Mouse (Mus musculus) embryonic facial prominence, embryonic 11.5 days (tissue): ENCODE measurements around the gene Apon. TPM values are rescaled to one million over a fixed set of nuclear protein-coding genes. Genes with fewer than 3 reads are reported as not detected.
A peak's percentile ranks its signal among the peaks of the same experiment; 100 is the strongest.

ENCODE experiments used
- ATAC-seq: fragments of 200-750 bp; cut with Nextera tagmentation; replicated peaks from 2 replicates; pipeline ENCODE4 v1.8.0; 2017; ENCODE audit warnings: low read depth; ENCODE audit not compliant: insufficient number of reproducible peaks, low FRiP score, low TSS enrichment
- DNase-seq: peaks from one replicate; pipeline ENCODE4 v3.0.0-alpha.2; 2015; ENCODE audit warnings: low spot score
- H3K27ac ChIP-seq: fragments of 300-500 bp; sonication (generic); replicated peaks from 2 replicates; pipeline ENCODE4 v1.5.1; 2014; ENCODE audit warnings: mild to moderate bottlenecking, low read depth, low read length, control low read depth
- H3K27me3 ChIP-seq: fragments of 300-500 bp; sonication (generic); 2 replicates; pipeline ENCODE4 v1.6.1; 2014; ENCODE audit warnings: mild to moderate bottlenecking, low read length, moderate library complexity, mixed read lengths; ENCODE audit not compliant: control insufficient read depth, insufficient read depth
- H3K36me3 ChIP-seq: fragments of 300-500 bp; sonication (generic); replicated peaks from 2 replicates; pipeline ENCODE4 v1.6.1; 2014; ENCODE audit warnings: low read depth, mild to moderate bottlenecking, low read length, moderate library complexity, mixed read lengths; ENCODE audit not compliant: control insufficient read depth, insufficient read depth
- H3K4me1 ChIP-seq: fragments of 300-500 bp; sonication (generic); 2 replicates; pipeline ENCODE4 v1.6.1; 2014; ENCODE audit warnings: low read length, mixed read lengths; ENCODE audit not compliant: control insufficient read depth, insufficient read depth
- H3K4me2 ChIP-seq: fragments of 300-500 bp; sonication (generic); 2 replicates; pipeline ENCODE4 v1.6.1; 2014; ENCODE audit warnings: low read depth, mild to moderate bottlenecking, control low read depth, low read length, moderate library complexity
- H3K4me3 ChIP-seq: fragments of 300-500 bp; sonication (generic); 2 replicates; pipeline ENCODE4 v1.5.1; 2014; ENCODE audit warnings: low read depth, low read length, control low read depth
- H3K9ac ChIP-seq: fragments of 300-500 bp; sonication (generic); replicated peaks from 2 replicates; pipeline ENCODE4 v1.6.1; 2014; ENCODE audit warnings: mild to moderate bottlenecking, control low read depth, low read length
- H3K9me3 ChIP-seq: fragments of 300-500 bp; sonication (generic); replicated peaks from 2 replicates; pipeline ENCODE4 v1.6.1; 2016; ENCODE audit warnings: mild to moderate bottlenecking, low read length, inconsistent platforms, mixed read lengths; ENCODE audit not compliant: control insufficient read depth
- WGBS: fragments of 180-500 bp; shearing (Covaris S2); extraction: QIAGEN DNeasy Blood & Tissue Kit; methylation state at CpG from one replicate; pipeline ENCODE4 v1.1.7; 2014; 5-methylcytosine and 5-hydroxymethylcytosine counted together
- polyA plus RNA-seq: library from polyadenylated mRNA; unstranded; fragments of >200 nt; fragmentation: Nextera tagmentation; extraction: Ambion mirVana; gene quantifications from 2 replicates; pipeline ENCODE4 v1.2.1, GENCODE M21; 2014

Gene Apon
- polyA plus RNA-seq, 1 experiment from 2014 or later = 0.80 TPM

DNA sequence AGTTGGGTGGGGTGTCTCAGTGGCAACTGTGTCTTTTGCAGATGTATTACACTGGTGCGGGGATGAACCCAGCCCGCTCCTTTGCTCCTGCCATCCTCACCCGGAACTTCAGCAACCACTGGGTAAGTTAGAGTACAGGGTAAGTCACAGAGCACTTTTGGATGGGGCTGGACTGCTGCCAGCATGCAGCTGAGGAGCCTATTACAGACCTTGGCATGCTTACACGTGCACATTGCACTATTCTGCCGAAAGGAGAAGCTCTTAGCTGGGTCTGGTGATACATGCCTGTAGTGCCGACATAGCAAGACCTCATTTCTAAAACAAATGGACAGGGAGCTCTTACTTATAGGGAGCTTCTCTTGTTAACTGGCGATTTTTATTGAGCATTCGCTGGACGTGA is 26.3 kb upstream of the Apon start:
- H3K27ac ChIP-seq = no peak overlapping the region
- no peak overlapping the region for H3K4me2 ChIP-seq
- H3K27me3 ChIP-seq = no peaks in the 10 kb centered on the region
- DNase-seq = no peak
- 87% methylated on average over 9 of the region's 9 CpGs for whole genome bisulfite sequencing
- H3K4me1 ChIP-seq = no peaks in the 10 kb centered on the region
- no peaks in the 10 kb centered on the region for H3K9me3 ChIP-seq
- no peak overlapping the region for H3K9ac ChIP-seq
- H3K36me3 ChIP-seq = no peaks in the 10 kb centered on the region
- H3K4me3 ChIP-seq = no peak overlapping the region
- no peak for ATAC-seq

DNA sequence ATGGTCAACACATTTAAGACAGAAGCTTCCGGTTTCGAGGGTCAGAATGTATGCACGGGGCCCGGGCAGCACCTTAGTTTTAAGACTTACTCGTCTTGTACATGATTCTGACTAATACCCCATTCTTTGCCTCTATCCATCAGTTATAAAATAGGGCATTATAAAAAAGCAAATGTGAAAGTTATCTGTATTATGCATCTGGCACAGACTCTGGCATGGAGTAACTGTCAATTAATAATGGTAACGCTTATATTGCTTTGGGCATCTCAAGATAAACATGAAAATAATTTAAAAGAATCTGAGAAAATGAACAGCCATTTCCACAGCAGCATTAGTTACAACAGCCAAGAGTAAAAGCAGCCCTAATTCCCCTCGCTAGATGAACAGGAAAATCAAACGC is 25.9 kb upstream of the Apon start:
- 92% methylated on average over 8 of the region's 8 CpGs for WGBS
- Histone ChIP-seq H3K4me2 (no peak overlapping the region), H3K27me3 (no peaks in the 10 kb centered on the region), H3K4me1 (no peaks in the 10 kb centered on the region), H3K36me3 (no peaks in the 10 kb centered on the region), H3K9me3 (no peaks in the 10 kb centered on the region), H3K27ac (no peak overlapping the region), H3K4me3 (no peak overlapping the region), H3K9ac (no peak overlapping the region)
- no peak for ATAC-seq
- no peak for DNase-seq

DNA sequence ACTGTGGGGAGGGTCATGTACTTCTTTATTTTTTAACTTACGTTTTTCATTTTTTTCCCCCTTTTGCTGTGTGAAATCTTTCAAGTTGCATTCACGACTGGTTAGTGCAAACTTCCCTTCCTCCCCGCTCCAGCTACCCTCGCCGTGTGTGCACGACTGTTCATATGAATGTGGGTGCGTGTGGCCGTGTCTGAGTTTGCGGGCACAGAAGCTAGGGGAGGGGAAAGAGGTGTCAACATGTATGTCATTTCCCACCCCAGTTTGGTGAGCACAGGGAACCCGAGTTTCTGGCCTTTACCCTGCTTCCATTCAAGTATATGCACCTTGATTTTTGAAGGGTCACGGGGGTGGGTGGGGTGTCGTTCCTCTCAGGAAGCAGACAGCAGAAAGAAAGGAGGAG is 23.3 kb upstream of the Apon start:
- H3K4me3 ChIP-seq = no peak overlapping the region
- ATAC-seq (no peak), DNase-seq (no peak)
- H3K27me3 ChIP-seq = no peaks in the 10 kb centered on the region
- no peaks in the 10 kb centered on the region for H3K4me1 ChIP-seq
- H3K36me3 ChIP-seq = no peaks in the 10 kb centered on the region; the same call in 1 of the 2 replicates
- no peaks in the 10 kb centered on the region for H3K9me3 ChIP-seq
- 0 out of 2 replicates have a peak overlapping the region, but pooled peaks have one; percentile 44 for H3K27ac ChIP-seq
- H3K4me2 ChIP-seq = no peak overlapping the region; the same call in 1 of the 2 replicates
- WGBS = 79% methylated on average over 12 of the region's 12 CpGs
- H3K9ac ChIP-seq = no peak overlapping the region

DNA sequence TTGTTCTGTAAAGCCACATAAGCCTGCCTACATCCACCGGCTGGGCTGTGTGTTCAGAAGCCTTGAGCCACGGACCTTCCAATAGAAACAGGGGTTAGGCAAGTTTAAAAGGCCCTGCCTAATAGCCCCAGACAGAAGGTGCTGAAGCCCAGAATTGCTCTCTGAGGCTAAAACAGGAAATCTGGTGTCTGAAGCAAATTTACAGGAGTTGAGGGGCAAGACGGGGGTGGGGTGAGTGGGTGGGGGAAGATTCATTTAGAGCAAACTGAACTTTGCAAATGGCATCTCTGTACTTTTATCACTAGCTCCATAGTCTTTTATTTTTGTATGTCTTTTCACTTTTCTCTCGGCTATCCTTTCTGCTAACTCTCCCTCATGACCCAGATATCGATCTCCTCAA is 22.8 kb upstream of the Apon start:
- H3K27ac ChIP-seq = peak overlapping the region; percentile 44; the same call in 1 of the 2 replicates
- peak overlapping the region; percentile 68 for H3K4me3 ChIP-seq
- peak overlapping the region; percentile 69 for H3K4me2 ChIP-seq
- peak overlapping the region; percentile 90 for H3K9ac ChIP-seq
- no peak for DNase-seq
- no peaks in the 10 kb centered on the region for H3K27me3 ChIP-seq
- no peaks in the 10 kb centered on the region for H3K9me3 ChIP-seq
- no peaks in the 10 kb centered on the region; the same call in 1 of the 2 replicates for H3K36me3 ChIP-seq
- 21% methylated on average over 5 of the region's 5 CpGs for WGBS
- no peaks in the 10 kb centered on the region for H3K4me1 ChIP-seq
- ATAC-seq = no peak

DNA sequence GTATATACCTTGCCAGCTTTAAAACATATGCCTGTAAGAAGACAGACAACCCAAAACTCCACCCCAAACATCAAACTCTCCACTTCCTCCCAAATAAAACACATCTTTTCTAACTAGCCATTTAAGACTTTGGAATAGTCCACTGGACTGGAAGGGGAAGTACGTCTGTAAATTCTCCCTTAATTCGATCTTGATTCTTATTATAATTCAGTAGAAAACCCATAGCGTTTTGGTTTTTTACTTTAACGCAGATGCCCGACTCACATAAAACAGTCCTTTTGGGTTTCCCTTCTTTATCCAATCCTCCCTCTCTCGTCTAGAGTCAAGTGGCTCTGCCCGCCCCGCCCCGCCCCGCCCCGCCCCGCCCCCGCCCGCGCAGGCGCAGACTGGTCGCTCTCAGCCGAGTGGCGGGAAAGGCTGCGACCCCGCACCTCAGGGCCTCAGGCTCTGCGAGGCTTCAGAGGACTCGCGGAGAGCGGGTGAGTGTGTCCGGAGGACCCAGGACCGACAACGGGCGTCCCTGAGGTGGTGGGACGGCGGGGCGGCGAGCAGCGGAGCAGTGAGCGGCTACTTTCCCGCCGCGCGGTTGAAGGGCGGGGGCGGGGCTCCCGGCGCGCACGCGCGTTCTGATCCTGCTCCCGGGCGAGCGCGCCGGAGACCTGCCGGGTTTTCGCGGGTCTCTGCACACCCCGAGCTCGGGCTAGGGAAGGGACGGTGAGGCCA is 22.0 kb upstream of the Apon start, which contains the start of gene Timeless:
Gene Timeless, plus strand, starts transcription at position 369 of the 723 bp plus-strand sequence.
- WGBS = under 1% methylated on average over 58 of the region's 58 CpGs
- H3K4me3 ChIP-seq = peak within 1 kb of the TSS; percentile 68
- H3K27ac ChIP-seq = peak within 1 kb of the TSS; percentile 93
- H3K9me3 ChIP-seq = no peaks in the 10 kb centered on the region
- ATAC-seq (peak; percentile 81), DNase-seq (peak; percentile 82)
- H3K9ac ChIP-seq = peak within 1 kb of the TSS; percentile 90
- H3K4me2 ChIP-seq = peak within 1 kb of the TSS; percentile 69
- H3K27me3 ChIP-seq = no peaks in the 10 kb centered on the region
- H3K36me3 ChIP-seq = no peaks in the 10 kb centered on the region; the same call in 1 of the 2 replicates
- no peaks in the 10 kb centered on the region for H3K4me1 ChIP-seq

DNA sequence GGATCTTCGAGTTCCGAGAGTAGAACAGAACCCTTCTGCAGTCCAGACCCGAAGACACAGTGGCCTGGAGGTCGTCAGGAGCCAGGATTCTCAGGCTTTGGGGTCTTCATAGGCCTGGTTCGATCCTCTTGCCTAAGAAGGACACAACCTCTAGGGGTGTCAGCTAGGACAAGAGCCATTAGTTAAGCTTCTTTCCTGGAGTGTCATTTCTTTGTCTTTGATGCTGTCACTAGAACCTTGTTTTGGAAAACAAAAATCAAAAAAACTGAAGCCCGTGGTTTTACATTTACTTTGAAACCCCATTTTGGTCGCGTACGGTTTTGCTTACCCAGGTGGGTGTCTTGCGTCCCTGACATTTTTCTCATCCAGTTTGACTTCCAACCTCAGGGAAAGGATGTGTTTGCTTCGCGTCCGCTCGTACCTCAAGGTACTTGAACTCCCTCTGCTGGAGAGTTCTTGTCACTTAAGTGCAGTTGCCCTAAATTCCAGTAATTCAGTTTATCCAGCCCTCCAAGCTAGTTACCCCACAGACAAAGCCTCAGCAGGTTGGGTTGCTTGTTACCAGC is 21.4 kb upstream of the Apon start:
- ATAC-seq (peak; percentile 9; the same call in 1 of the 2 replicates), DNase-seq (peak; percentile 90)
- Histone ChIP-seq H3K9me3 (no peaks in the 10 kb centered on the region), H3K4me3 (peak overlapping the region; percentile 68), H3K36me3 (no peaks in the 10 kb centered on the region; the same call in 1 of the 2 replicates), H3K27me3 (no peaks in the 10 kb centered on the region), H3K9ac (peak overlapping the region; percentile 90), H3K4me2 (peak overlapping the region; percentile 69), H3K4me1 (no peaks in the 10 kb centered on the region), H3K27ac (peak overlapping the region; percentile 93)
- under 1% methylated on average over 14 of the region's 14 CpGs for WGBS

DNA sequence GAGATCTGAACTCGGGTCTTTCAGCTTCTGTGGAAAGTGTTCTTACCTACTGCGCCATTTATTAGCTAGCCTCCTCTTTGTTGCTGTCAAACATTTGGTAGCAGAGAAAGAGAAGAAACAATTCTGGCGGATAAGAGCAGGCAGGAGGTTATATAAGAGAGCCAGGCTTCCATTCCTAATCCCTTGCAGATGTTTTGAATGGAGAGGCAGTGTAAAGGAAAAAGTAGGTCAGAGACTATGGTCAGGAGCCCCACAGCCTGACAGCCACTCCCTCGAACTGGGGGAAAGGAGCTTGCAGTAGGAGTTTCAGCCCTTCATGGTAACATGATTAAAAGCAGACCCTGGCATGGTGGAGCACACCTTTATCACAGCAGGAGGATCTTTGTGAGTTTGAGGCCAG is 17.6 kb upstream of the Apon start:
- DNase-seq (peak; percentile 61), ATAC-seq (no peak)
- no peaks in the 10 kb centered on the region for H3K9me3 ChIP-seq
- peaks cover 8% of the 10 kb centered on the region for H3K36me3 ChIP-seq
- WGBS = 52% methylated on average over 4 of the region's 4 CpGs
- no peak overlapping the region; the same call in 1 of the 2 replicates for H3K9ac ChIP-seq
- 0 out of 2 replicates have a peak overlapping the region, but pooled peaks have one; percentile 35 for H3K27ac ChIP-seq
- no peaks in the 10 kb centered on the region for H3K4me1 ChIP-seq
- no peaks in the 10 kb centered on the region for H3K27me3 ChIP-seq
- no peak overlapping the region for H3K4me3 ChIP-seq
- H3K4me2 ChIP-seq = no peak overlapping the region
